Mouse (Mus musculus): ENCODE measurements around the gene Iffo1. TPM values are rescaled to one million over a fixed set of nuclear protein-coding genes. Genes with fewer than 3 reads are reported as not detected.
A peak's percentile ranks its signal among the peaks of the same experiment; 100 is the strongest.

Gene Iffo1
- polyA plus RNA-seq, 1 experiment from 2014 or later, result 7.9 TPM

DNA sequence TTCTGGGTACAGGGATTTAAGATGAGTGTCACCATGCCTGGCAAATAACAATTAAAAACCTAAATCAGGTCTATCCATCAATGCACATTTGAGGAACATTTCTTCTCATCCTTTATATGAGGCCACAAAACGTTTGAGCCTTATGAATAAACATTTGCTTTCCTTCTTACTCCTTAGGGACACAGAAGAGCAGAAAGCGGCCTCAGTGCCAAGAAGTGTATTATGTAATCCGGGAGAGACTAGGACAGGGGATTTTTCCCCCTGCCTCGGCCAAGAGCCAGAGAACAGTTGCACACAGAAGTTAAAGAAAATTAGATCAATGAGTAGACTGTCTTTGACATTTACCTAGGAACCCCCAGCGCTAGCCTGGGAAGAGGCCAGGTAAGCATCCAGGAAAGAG lies 37.1 kb downstream of the Iffo1 start:
- Histone ChIP-seq H3K36me3 (ENCODE audit: insufficient read depth, low read length) (peaks cover 96% of the 10 kb centered on the region), H3K9me3 (ENCODE audit: low read length) (no peaks in the 10 kb centered on the region), H3K4me1 (ENCODE audit: insufficient read depth, low read length) (no peaks in the 10 kb centered on the region), H3K27ac (ENCODE audit: low read length) (no peak overlapping the region), H3K27me3 (ENCODE audit: insufficient read depth, low read length) (no peaks in the 10 kb centered on the region), H3K4me2 (replicated peaks; ENCODE audit: low read depth, low read length) (no peak overlapping the region), H3K9ac (replicated peaks; ENCODE audit: low read length) (no peak overlapping the region), H3K4me3 (ENCODE audit: low read length) (no peak overlapping the region)
- no peak for ATAC-seq (ENCODE audit: low FRiP score, low TSS enrichment)
- WGBS, result 87% methylated on average over 5 of the region's 5 CpGs

DNA sequence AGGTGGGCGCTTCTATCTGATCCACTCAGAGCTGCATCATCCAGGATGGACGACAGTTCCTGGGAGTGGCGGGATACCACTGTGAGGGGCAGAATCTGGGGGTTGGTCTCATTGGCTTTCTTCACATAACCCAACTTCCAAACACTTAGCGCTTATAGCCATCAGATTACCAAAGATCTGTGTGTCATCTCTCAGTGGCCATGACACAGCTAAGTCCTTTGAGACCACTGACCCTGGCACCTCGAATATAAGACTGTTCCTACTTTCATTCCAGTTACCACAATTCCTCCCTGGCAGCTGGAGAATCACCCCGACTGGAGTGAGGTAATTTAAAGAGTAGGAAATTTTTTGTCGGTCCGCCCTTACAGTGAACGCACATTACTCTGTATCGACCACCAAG lies 41.2 kb downstream of the Iffo1 start:
- Histone ChIP-seq H3K9me3 (ENCODE audit: low read length) (no peaks in the 10 kb centered on the region), H3K9ac (replicated peaks; ENCODE audit: low read length) (no peak overlapping the region), H3K4me2 (replicated peaks; ENCODE audit: low read depth, low read length) (no peak overlapping the region), H3K27me3 (ENCODE audit: insufficient read depth, low read length) (no peaks in the 10 kb centered on the region), H3K4me1 (ENCODE audit: insufficient read depth, low read length) (peaks cover 8% of the 10 kb centered on the region; the same call in 1 of the 2 replicates), H3K27ac (ENCODE audit: low read length) (no peak overlapping the region), H3K36me3 (ENCODE audit: insufficient read depth, low read length) (peaks cover 78% of the 10 kb centered on the region), H3K4me3 (ENCODE audit: low read length) (no peak overlapping the region)
- no peak for ATAC-seq (ENCODE audit: low FRiP score, low TSS enrichment)
- 86% methylated on average over 10 of the region's 10 CpGs for WGBS

DNA sequence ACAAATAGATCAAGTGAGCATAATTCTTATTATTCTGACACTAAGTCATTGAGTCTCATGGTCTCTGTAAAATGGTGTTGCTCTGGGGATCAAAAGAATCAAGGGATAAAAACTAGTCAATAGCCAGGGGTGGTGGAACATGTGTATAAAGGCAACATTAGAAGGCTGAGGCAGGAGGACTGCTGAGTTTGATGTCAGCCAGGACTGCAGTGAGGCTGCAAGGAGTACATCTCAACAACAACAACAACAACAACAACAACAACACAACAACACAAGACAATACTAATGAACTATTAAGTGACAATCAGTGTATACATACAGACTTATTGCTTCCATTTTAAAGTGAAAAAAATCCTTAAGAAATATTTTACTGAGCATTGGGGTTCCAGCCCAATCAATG lies 45.8 kb downstream of the Iffo1 start:
- Histone ChIP-seq H3K27me3 (ENCODE audit: insufficient read depth, low read length) (no peaks in the 10 kb centered on the region), H3K9ac (replicated peaks; ENCODE audit: low read length) (peak overlapping the region; percentile 83), H3K4me2 (replicated peaks; ENCODE audit: low read depth, low read length) (peak overlapping the region; percentile 62), H3K27ac (ENCODE audit: low read length) (peak overlapping the region; percentile 100), H3K4me3 (ENCODE audit: low read length) (peak overlapping the region; percentile 77), H3K36me3 (ENCODE audit: insufficient read depth, low read length) (peaks cover 51% of the 10 kb centered on the region), H3K9me3 (ENCODE audit: low read length) (no peaks in the 10 kb centered on the region), H3K4me1 (ENCODE audit: insufficient read depth, low read length) (peaks cover 14% of the 10 kb centered on the region; the same call in 1 of the 2 replicates)
- ATAC-seq (ENCODE audit: low FRiP score, low TSS enrichment), result no peak

- Histone ChIP-seq H3K4me2 (replicated peaks; ENCODE audit: low read depth, low read length) (peak within 1 kb of the TSS; percentile 87), H3K4me3 (ENCODE audit: low read length) (peak within 1 kb of the TSS; percentile 77), H3K9me3 (ENCODE audit: low read length) (no peaks in the 10 kb centered on the region), H3K27me3 (ENCODE audit: insufficient read depth, low read length) (no peaks in the 10 kb centered on the region), H3K27ac (ENCODE audit: low read length) (peak within 1 kb of the TSS; percentile 100), H3K4me1 (ENCODE audit: insufficient read depth, low read length) (peaks cover 14% of the 10 kb centered on the region; the same call in 1 of the 2 replicates), H3K9ac (replicated peaks; ENCODE audit: low read length) (peak within 1 kb of the TSS; percentile 92), H3K36me3 (ENCODE audit: insufficient read depth, low read length) (peaks cover 44% of the 10 kb centered on the region)
- ATAC-seq (ENCODE audit: low FRiP score, low TSS enrichment), result peak; percentile 98
- under 1% methylated on average over 54 of the region's 54 CpGs for WGBS
These were observed 46.4 kb downstream of the Iffo1 start, which contains the start of the genes Ncapd2 and Mrpl51 for GRCm38 (mm10) chr6:125191332-125192015. Gene Ncapd2 (minus strand): TSS chr6:125191701. Gene Mrpl51 (plus strand): TSS chr6:125191801.

DNA sequence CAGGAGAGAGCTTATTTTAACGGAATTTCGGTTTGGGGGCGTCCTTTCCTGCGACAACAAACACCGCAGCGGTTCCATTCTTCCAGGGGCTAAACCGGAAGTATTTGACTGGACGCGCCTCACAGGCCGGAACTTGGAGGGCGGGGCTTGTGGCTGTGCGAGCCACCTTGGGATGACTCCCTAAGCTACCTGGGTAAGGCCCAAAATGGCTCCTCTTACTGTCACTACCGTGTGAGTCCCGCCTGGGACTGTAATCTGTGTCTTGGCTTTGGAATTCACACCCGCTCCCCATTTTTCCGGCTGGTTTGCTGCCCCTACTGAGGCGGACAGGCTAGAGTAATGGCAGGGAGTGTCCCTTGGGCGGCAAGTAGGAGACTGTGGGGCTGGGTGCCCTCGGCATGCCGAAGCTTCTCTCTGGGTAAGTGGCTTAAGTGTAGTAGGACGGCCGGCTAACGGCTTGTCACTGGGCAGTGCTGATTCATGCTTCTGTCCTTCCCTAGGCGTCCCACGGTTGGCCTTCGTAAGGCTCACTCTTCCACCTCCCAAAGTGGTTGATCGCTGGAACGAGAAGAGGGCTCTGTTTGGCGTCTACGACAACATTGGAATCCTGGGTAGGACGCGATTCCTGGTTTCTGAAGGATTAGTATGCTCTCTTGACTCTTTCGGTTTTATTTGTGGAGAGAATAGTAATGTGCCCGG lies 47.1 kb downstream of the Iffo1 start:
- ATAC-seq (ENCODE audit: low FRiP score, low TSS enrichment), result peak; percentile 96
- Histone ChIP-seq H3K9me3 (ENCODE audit: low read length) (no peaks in the 10 kb centered on the region), H3K27me3 (ENCODE audit: insufficient read depth, low read length) (no peaks in the 10 kb centered on the region), H3K36me3 (ENCODE audit: insufficient read depth, low read length) (peaks cover 37% of the 10 kb centered on the region), H3K4me2 (replicated peaks; ENCODE audit: low read depth, low read length) (peak overlapping the region; percentile 87), H3K9ac (replicated peaks; ENCODE audit: low read length) (peak overlapping the region; percentile 92), H3K4me3 (ENCODE audit: low read length) (peak overlapping the region; percentile 77), H3K27ac (ENCODE audit: low read length) (peak overlapping the region; percentile 100), H3K4me1 (ENCODE audit: insufficient read depth, low read length) (peaks cover 14% of the 10 kb centered on the region; the same call in 1 of the 2 replicates)
- WGBS, result under 1% methylated on average over 34 of the region's 34 CpGs

DNA sequence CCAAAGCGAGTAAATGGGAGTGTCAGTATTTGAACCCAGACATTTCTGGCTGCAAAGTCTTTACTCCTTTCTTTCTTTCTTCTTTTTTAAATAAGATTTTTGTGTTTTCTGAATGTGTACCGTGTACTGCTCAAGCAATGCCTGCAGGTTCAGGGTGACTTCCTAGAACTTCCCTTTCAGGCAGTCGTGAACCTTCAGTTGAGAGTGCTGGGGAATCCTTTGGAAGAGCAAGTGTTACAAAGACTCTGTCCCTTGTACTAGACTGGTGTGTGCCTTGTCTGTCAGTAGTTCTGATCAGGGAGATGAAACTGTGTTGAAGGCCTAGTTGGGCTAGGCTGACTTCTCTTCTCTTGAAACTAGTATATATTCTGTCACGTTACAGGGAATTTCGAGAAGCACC lies 47.8 kb downstream of the Iffo1 start:
- Histone ChIP-seq H3K4me3 (ENCODE audit: low read length) (peak overlapping the region; percentile 77), H3K27me3 (ENCODE audit: insufficient read depth, low read length) (no peaks in the 10 kb centered on the region), H3K36me3 (ENCODE audit: insufficient read depth, low read length) (peaks cover 30% of the 10 kb centered on the region), H3K9ac (replicated peaks; ENCODE audit: low read length) (peak overlapping the region; percentile 92), H3K27ac (ENCODE audit: low read length) (peak overlapping the region; percentile 100; the same call in 1 of the 2 replicates), H3K9me3 (ENCODE audit: low read length) (no peaks in the 10 kb centered on the region), H3K4me2 (replicated peaks; ENCODE audit: low read depth, low read length) (peak overlapping the region; percentile 87), H3K4me1 (ENCODE audit: insufficient read depth, low read length) (peaks cover 14% of the 10 kb centered on the region; the same call in 1 of the 2 replicates)
- ATAC-seq (ENCODE audit: low FRiP score, low TSS enrichment), result no peak
- WGBS, result 39% methylated on average over 5 of the region's 5 CpGs

GRCm38 (mm10) chr6:125193390-125193789 lies 48.3 kb downstream of the Iffo1 start:
- H3K4me2 ChIP-seq (replicated peaks; ENCODE audit: low read depth, low read length), result no peak overlapping the region
- ATAC-seq (ENCODE audit: low FRiP score, low TSS enrichment), result no peak
- peaks cover 14% of the 10 kb centered on the region; the same call in 1 of the 2 replicates for H3K4me1 ChIP-seq (ENCODE audit: insufficient read depth, low read length)
- H3K9me3 ChIP-seq (ENCODE audit: low read length), result no peaks in the 10 kb centered on the region
- no peaks in the 10 kb centered on the region for H3K27me3 ChIP-seq (ENCODE audit: insufficient read depth, low read length)
- H3K9ac ChIP-seq (replicated peaks; ENCODE audit: low read length), result 0 out of 2 replicates have a peak overlapping the region, but pooled peaks have one; percentile 92
- H3K4me3 ChIP-seq (ENCODE audit: low read length), result no peak overlapping the region
- H3K36me3 ChIP-seq (ENCODE audit: insufficient read depth, low read length), result peaks cover 27% of the 10 kb centered on the region
- no peak overlapping the region for H3K27ac ChIP-seq (ENCODE audit: low read length)
- WGBS, result 55% methylated on average over 7 of the region's 7 CpGs

DNA sequence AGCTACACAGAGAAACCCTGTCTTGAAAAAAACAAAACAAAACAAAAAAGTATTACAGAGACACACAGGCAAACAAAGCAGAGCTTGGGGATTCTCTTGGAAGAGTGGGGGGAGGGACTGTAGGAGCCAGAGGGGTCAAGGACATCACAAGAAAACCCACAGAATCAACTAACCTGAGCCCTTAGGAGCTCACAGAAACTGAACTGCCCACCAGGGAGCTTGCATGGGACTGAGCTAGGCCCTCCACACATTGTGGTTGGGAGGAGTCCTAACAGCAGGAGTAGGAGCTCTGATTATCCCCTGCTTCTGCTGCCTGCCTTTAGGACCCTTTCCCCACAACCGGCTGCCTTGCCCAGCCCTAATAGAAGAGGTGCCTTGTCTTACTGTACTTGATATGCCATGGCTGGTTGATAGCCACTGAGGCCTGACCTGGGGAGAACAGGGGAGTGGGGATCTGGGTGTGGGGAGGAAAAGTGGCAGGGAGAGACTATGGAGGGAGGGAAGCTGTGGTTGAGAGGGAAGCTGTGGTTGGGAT lies 50.6 kb downstream of the Iffo1 start:
- Histone ChIP-seq H3K4me2 (replicated peaks; ENCODE audit: low read depth, low read length) (no peak overlapping the region), H3K9me3 (ENCODE audit: low read length) (no peaks in the 10 kb centered on the region), H3K27me3 (ENCODE audit: insufficient read depth, low read length) (no peaks in the 10 kb centered on the region), H3K36me3 (ENCODE audit: insufficient read depth, low read length) (peaks cover 15% of the 10 kb centered on the region), H3K27ac (ENCODE audit: low read length) (no peak overlapping the region), H3K4me3 (ENCODE audit: low read length) (no peak overlapping the region), H3K4me1 (ENCODE audit: insufficient read depth, low read length) (peaks cover 7% of the 10 kb centered on the region; the same call in 1 of the 2 replicates), H3K9ac (replicated peaks; ENCODE audit: low read length) (no peak overlapping the region)
- WGBS, result 21% methylated on average over 1 of the region's 1 CpGs
- ATAC-seq (ENCODE audit: low FRiP score, low TSS enrichment), result no peak

GRCm38 (mm10) chr6:125196301-125196700 lies 51.3 kb downstream of the Iffo1 start:
- Histone ChIP-seq H3K4me1 (ENCODE audit: insufficient read depth, low read length) (peaks cover 5% of the 10 kb centered on the region; the same call in 1 of the 2 replicates), H3K36me3 (ENCODE audit: insufficient read depth, low read length) (peaks cover 15% of the 10 kb centered on the region), H3K27me3 (ENCODE audit: insufficient read depth, low read length) (no peaks in the 10 kb centered on the region), H3K9me3 (ENCODE audit: low read length) (no peaks in the 10 kb centered on the region), H3K9ac (replicated peaks; ENCODE audit: low read length) (no peak overlapping the region), H3K27ac (ENCODE audit: low read length) (no peak overlapping the region), H3K4me3 (ENCODE audit: low read length) (no peak overlapping the region), H3K4me2 (replicated peaks; ENCODE audit: low read depth, low read length) (no peak overlapping the region)
- no peak for ATAC-seq (ENCODE audit: low FRiP score, low TSS enrichment)
- 65% methylated on average over 3 of the region's 3 CpGs for WGBS

Measured in kidney, embryonic 16.5 days (tissue).